Mouse (Mus musculus): ENCODE measurements at regions not wholly inside any gene's neighbourhood (a gene's known extent, or its start where the extent isn't known, plus 50 kb on each side); places are given as distances from the start of the nearest gene placed in this dataset.

GRCm38 (mm10) chr1:35754170-35754569 lies 314.0 kb upstream of the Hs6st1 start:
- DNase-seq = no peak
- Histone ChIP-seq H3K4me3 (no peak overlapping the region), H3K27ac (no peak overlapping the region)
- intact Hi-C loops (cut with DNase I) = no loop called here
- TF ChIP-seq CTCF (IDR thresholded peaks at IDR 0.05) = no peak

DNA sequence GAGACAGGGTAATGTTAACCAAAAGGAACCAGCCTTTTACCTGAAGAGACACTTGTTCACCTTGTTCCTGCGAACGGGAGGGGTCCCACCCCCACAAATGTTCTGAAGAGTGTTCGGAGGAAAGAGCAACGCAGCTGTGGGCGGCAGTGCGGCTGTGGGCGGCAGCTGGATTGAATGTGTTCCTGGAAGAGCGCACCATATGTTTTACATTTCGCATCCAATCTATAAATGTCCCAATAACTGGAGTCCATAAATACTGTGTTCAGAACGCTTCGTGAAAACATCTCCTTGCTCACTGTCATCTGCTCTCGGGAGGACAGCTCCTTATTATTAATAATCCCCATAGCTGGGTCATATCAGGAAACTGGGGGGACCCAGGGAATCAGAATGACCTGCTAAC lies 309.2 kb upstream of the Hs6st1 start:
- intact Hi-C loops (cut with DNase I) = no loop called here
- no peak for TF ChIP-seq CTCF (IDR thresholded peaks at IDR 0.05)
- H3K27ac ChIP-seq = peak overlapping the region; percentile 24; the same call in 1 of the 2 replicates
- no peak overlapping the region for H3K4me3 ChIP-seq
- no peak for DNase-seq

DNA sequence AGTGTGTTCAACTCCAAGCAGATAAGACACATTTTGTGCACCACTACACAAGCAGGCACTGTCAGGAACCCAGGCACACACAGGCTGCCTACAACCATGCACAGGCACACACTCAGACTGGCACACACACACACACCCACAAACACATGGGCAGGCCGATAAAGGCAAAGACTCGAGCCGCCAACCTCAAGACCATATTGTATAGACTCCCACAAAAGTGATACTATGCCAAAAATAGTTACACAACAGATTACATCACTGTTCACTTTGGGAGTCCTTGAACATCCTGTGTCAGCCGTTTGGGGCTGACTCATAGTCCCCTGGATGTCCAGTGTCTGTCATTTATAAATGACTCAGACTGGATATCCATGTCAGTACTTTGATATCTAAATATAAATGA lies 308.6 kb upstream of the Hs6st1 start:
- H3K4me3 ChIP-seq = no peak overlapping the region
- peak overlapping the region; percentile 24; the same call in 1 of the 2 replicates for H3K27ac ChIP-seq
- TF ChIP-seq CTCF (IDR thresholded peaks at IDR 0.05) = no peak
- intact Hi-C loops (cut with DNase I) = no loop called here
- DNase-seq = peak; percentile 22

DNA sequence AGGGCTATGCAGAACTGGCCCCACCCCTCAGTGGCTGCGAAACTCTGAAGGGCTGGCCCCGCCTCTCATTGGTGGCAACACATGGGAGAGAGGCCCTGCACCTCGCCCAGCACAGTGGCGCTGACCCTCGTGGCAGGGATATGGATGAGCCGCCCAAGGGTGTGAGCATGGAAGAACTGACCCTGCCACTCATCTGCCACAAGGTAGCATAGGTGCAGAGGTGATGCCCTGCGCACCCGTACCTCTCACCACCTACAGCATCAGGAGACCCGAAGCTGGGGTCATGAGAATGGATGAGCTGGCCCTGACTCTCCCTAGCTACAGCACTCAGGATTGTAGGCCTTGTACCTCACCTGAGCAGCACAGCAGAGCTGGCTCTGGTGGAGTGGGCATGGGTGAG lies 305.1 kb upstream of the Hs6st1 start:
- no peak for TF ChIP-seq CTCF (IDR thresholded peaks at IDR 0.05)
- Histone ChIP-seq H3K4me3 (no peak overlapping the region), H3K27ac (no peak overlapping the region)
- DNase-seq = no peak
- intact Hi-C loops (cut with DNase I) = no loop called here

GRCm38 (mm10) chr1:35763456-35763855 lies 304.7 kb upstream of the Hs6st1 start:
- H3K27ac ChIP-seq = no peak overlapping the region
- H3K4me3 ChIP-seq = no peak overlapping the region
- DNase-seq = no peak
- intact Hi-C loops (cut with DNase I) = no loop called here
- TF ChIP-seq CTCF (IDR thresholded peaks at IDR 0.05) = no peak

DNA sequence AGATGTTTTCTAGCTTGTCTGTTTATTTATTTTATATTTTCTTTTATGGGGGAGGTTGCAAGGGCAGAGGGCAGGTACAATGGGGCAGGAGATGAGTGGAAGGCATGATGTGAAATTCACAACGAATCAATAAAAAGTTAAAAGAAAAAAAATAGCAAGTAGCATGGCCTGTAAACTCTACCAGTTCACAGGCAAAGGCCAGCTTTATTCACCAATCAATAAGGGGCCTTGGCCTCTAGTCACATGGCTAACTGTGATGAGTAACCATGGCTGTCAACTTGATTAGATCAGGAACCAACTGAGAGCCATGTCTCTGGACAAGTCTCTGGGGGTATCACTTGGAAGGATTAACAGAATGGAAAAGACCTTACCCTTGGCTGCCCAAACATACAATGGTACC lies 304.1 kb upstream of the Hs6st1 start:
- no peak for TF ChIP-seq CTCF (IDR thresholded peaks at IDR 0.05)
- intact Hi-C loops (cut with DNase I) = no loop called here

GRCm38 (mm10) chr1:35765692-35766091 lies 302.5 kb upstream of the Hs6st1 start:
- H3K4me3 ChIP-seq = no peak overlapping the region
- TF ChIP-seq CTCF (IDR thresholded peaks at IDR 0.05) = no peak
- H3K27ac ChIP-seq = no peak overlapping the region
- DNase-seq = no peak
- intact Hi-C loops (cut with DNase I) = no loop called here

More for the DNA sequence above, 304.1 kb upstream of the Hs6st1 start:
- Histone ChIP-seq H3K4me3 (no peak overlapping the region), H3K27ac (no peak overlapping the region)
- DNase-seq = no peak

DNA sequence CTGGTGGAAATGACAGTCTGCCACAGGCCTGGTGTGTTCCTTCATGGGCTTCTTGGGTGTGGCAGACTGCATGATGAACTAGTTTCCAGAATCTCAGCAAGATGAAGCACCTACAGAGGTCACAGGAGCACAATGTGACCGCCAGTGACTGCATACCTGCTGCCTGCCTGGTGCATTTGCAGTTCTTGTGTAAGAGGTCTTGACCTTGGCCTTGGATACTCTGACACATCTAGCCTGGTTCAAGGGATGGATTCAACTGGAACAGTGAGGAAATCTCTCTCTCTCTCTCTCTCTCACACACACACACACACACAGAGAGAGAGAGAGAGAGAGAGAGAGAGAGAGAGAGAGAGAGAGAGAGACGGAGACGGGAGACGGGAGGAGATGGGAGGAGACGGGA lies 301.9 kb upstream of the Hs6st1 start:
- no peak overlapping the region for H3K27ac ChIP-seq
- H3K4me3 ChIP-seq = no peak overlapping the region
- no peak for TF ChIP-seq CTCF (IDR thresholded peaks at IDR 0.05)
- DNase-seq = no peak
- intact Hi-C loops (cut with DNase I) = no loop called here

- H3K4me3 ChIP-seq = no peak overlapping the region
- intact Hi-C loops (cut with DNase I) = no loop called here
- DNase-seq = no peak
- TF ChIP-seq CTCF (IDR thresholded peaks at IDR 0.05) = no peak
- no peak overlapping the region for H3K27ac ChIP-seq
These were observed 295.6 kb upstream of the Hs6st1 start for GRCm38 (mm10) chr1:35772567-35772966.

DNA sequence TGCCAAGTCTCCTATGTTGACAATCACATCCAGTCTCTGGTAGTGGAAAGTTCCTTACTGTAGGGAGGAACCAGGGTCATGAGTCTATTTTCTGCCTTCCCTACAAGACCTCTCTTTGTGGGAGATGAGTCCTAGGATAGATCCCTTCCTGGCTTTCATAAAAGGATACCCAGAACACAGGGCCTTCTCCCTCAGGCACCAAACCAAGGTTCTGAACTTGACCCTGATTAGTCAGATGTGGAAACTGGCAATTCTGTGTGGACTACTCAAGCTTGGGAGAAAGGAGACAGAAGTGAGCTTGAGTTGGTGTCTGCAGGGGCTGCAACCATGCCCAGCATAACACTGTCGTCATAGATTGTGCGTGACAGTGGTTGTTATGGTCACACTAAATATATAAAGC lies 293.6 kb upstream of the Hs6st1 start:
- no peak for TF ChIP-seq CTCF (IDR thresholded peaks at IDR 0.05)
- intact Hi-C loops (cut with DNase I) = no loop called here
- Histone ChIP-seq H3K27ac (no peak overlapping the region), H3K4me3 (no peak overlapping the region)
- no peak for DNase-seq

GRCm38 (mm10) chr1:35782668-35783067 lies 285.5 kb upstream of the Hs6st1 start:
- H3K27ac ChIP-seq = no peak overlapping the region
- H3K4me3 ChIP-seq = no peak overlapping the region
- no peak for TF ChIP-seq CTCF (IDR thresholded peaks at IDR 0.05)
- DNase-seq = no peak
- intact Hi-C loops (cut with DNase I) = loop anchor here (10.0 kb wide), 1 partner anchor 62 kb away; no protein-coding TSS in a partner anchor

- intact Hi-C loops (cut with DNase I) = loop anchor here (10.0 kb wide), 1 partner anchor 61 kb away; no protein-coding TSS in a partner anchor
- Histone ChIP-seq H3K27ac (no peak overlapping the region), H3K4me3 (no peak overlapping the region)
- DNase-seq = no peak
- TF ChIP-seq CTCF (IDR thresholded peaks at IDR 0.05) = peak; percentile 54
These were observed 284.8 kb upstream of the Hs6st1 start for GRCm38 (mm10) chr1:35783427-35783826.

GRCm38 (mm10) chr1:35786241-35786640 lies 282.0 kb upstream of the Hs6st1 start:
- no peak overlapping the region for H3K27ac ChIP-seq
- H3K4me3 ChIP-seq = no peak overlapping the region
- DNase-seq = no peak
- no peak for TF ChIP-seq CTCF (IDR thresholded peaks at IDR 0.05)
- intact Hi-C loops (cut with DNase I) = loop anchor here (10.0 kb wide), 1 partner anchor 59 kb away; no protein-coding TSS in a partner anchor

- TF ChIP-seq CTCF (IDR thresholded peaks at IDR 0.05) = no peak
- Histone ChIP-seq H3K4me3 (no peak overlapping the region), H3K27ac (no peak overlapping the region)
- intact Hi-C loops (cut with DNase I) = loop anchor here (10.0 kb wide), 1 partner anchor 58 kb away; no protein-coding TSS in a partner anchor
- no peak for DNase-seq
These were observed 281.5 kb upstream of the Hs6st1 start for GRCm38 (mm10) chr1:35786668-35787213.
